Mouse (Mus musculus): ENCODE data around the gene Hc. TPM values are rescaled to one million over a fixed set of nuclear protein-coding genes. Genes with fewer than 3 reads are reported as not detected.

Hc gene
- polyA plus RNA-seq, 1 experiment from 2014 or later: 0.33 TPM

- Histone ChIP-seq H3K27ac (ENCODE audit: low read length) (no peak overlapping the region), H3K4me3 (replicated peaks; ENCODE audit: low read length) (no peak overlapping the region), H3K9me3 (ENCODE audit: control insufficient read depth, low read length) (no peaks in the 10 kb centered on the region), H3K4me1 (replicated peaks; ENCODE audit: control insufficient read depth, insufficient read depth, low read length) (no peaks in the 10 kb centered on the region), H3K4me2 (ENCODE audit: low read length) (no peak overlapping the region), H3K27me3 (replicated peaks; ENCODE audit: control insufficient read depth, insufficient read depth, low read length) (no peaks in the 10 kb centered on the region), H3K36me3 (ENCODE audit: control insufficient read depth, insufficient read depth) (no peaks in the 10 kb centered on the region), H3K9ac (replicated peaks; ENCODE audit: low read depth, low read length) (no peak overlapping the region)
- WGBS: 76% methylated on average over 11 of the region's 11 CpGs
- no peak for ATAC-seq
These were observed 90.0 kb downstream of the Hc start for GRCm38 (mm10) chr2:34971080-34971888.

- 0 out of 2 replicates have a peak, but pooled peaks cover 2% of the 10 kb centered on the region for H3K4me1 ChIP-seq (replicated peaks; ENCODE audit: control insufficient read depth, insufficient read depth, low read length)
- H3K4me2 ChIP-seq (ENCODE audit: low read length): no peak overlapping the region
- no peaks in the 10 kb centered on the region for H3K27me3 ChIP-seq (replicated peaks; ENCODE audit: control insufficient read depth, insufficient read depth, low read length)
- no peaks in the 10 kb centered on the region for H3K36me3 ChIP-seq (ENCODE audit: control insufficient read depth, insufficient read depth)
- no peaks in the 10 kb centered on the region for H3K9me3 ChIP-seq (ENCODE audit: control insufficient read depth, low read length)
- H3K27ac ChIP-seq (ENCODE audit: low read length): no peak overlapping the region
- no peak overlapping the region for H3K9ac ChIP-seq (replicated peaks; ENCODE audit: low read depth, low read length)
- H3K4me3 ChIP-seq (replicated peaks; ENCODE audit: low read length): no peak overlapping the region
- no peak for ATAC-seq
- WGBS: 37% methylated on average over 9 of the region's 9 CpGs
These were observed 91.0 kb downstream of the Hc start for GRCm38 (mm10) chr2:34970092-34970750.

GRCm38 (mm10) chr2:34969166-34969565 is 92.1 kb downstream of the Hc start:
- ATAC-seq: no peak

GRCm38 (mm10) chr2:34966243-34966934 is 94.8 kb downstream of the Hc start:
- no peaks in the 10 kb centered on the region for H3K36me3 ChIP-seq (ENCODE audit: control insufficient read depth, insufficient read depth)
- WGBS: 90% methylated on average over 8 of the region's 8 CpGs
- no peaks in the 10 kb centered on the region for H3K27me3 ChIP-seq (replicated peaks; ENCODE audit: control insufficient read depth, insufficient read depth, low read length)
- no peak overlapping the region for H3K27ac ChIP-seq (ENCODE audit: low read length)
- no peak overlapping the region for H3K9ac ChIP-seq (replicated peaks; ENCODE audit: low read depth, low read length)
- ATAC-seq: no peak
- H3K9me3 ChIP-seq (ENCODE audit: control insufficient read depth, low read length): no peaks in the 10 kb centered on the region
- no peak overlapping the region for H3K4me3 ChIP-seq (replicated peaks; ENCODE audit: low read length)
- no peak overlapping the region for H3K4me2 ChIP-seq (ENCODE audit: low read length)
- H3K4me1 ChIP-seq (replicated peaks; ENCODE audit: control insufficient read depth, insufficient read depth, low read length): 0 out of 2 replicates have a peak, but pooled peaks cover 3% of the 10 kb centered on the region

More at GRCm38 (mm10) chr2:34969166-34969565, 92.1 kb downstream of the Hc start:
- Histone ChIP-seq H3K4me3 (replicated peaks; ENCODE audit: low read length) (no peak overlapping the region), H3K36me3 (ENCODE audit: control insufficient read depth, insufficient read depth) (no peaks in the 10 kb centered on the region), H3K4me2 (ENCODE audit: low read length) (no peak overlapping the region), H3K4me1 (replicated peaks; ENCODE audit: control insufficient read depth, insufficient read depth, low read length) (0 out of 2 replicates have a peak, but pooled peaks cover 3% of the 10 kb centered on the region), H3K27ac (ENCODE audit: low read length) (no peak overlapping the region), H3K9me3 (ENCODE audit: control insufficient read depth, low read length) (no peaks in the 10 kb centered on the region), H3K27me3 (replicated peaks; ENCODE audit: control insufficient read depth, insufficient read depth, low read length) (no peaks in the 10 kb centered on the region), H3K9ac (replicated peaks; ENCODE audit: low read depth, low read length) (no peak overlapping the region)
- 42% methylated on average over 7 of the region's 7 CpGs for WGBS

- Histone ChIP-seq H3K36me3 (ENCODE audit: control insufficient read depth, insufficient read depth) (no peaks in the 10 kb centered on the region), H3K9ac (replicated peaks; ENCODE audit: low read depth, low read length) (no peak overlapping the region), H3K4me3 (replicated peaks; ENCODE audit: low read length) (no peak overlapping the region), H3K4me2 (ENCODE audit: low read length) (no peak overlapping the region), H3K9me3 (ENCODE audit: control insufficient read depth, low read length) (no peaks in the 10 kb centered on the region), H3K27ac (ENCODE audit: low read length) (no peak overlapping the region), H3K27me3 (replicated peaks; ENCODE audit: control insufficient read depth, insufficient read depth, low read length) (no peaks in the 10 kb centered on the region), H3K4me1 (replicated peaks; ENCODE audit: control insufficient read depth, insufficient read depth, low read length) (0 out of 2 replicates have a peak, but pooled peaks cover 3% of the 10 kb centered on the region)
- no peak for ATAC-seq
- 68% methylated on average over 8 of the region's 8 CpGs for WGBS
These were observed 95.4 kb downstream of the Hc start for GRCm38 (mm10) chr2:34965806-34966205.

GRCm38 (mm10) chr2:34965293-34965692 is 95.9 kb downstream of the Hc start:
- H3K9me3 ChIP-seq (ENCODE audit: control insufficient read depth, low read length): no peaks in the 10 kb centered on the region
- H3K4me3 ChIP-seq (replicated peaks; ENCODE audit: low read length): no peak overlapping the region
- H3K4me1 ChIP-seq (replicated peaks; ENCODE audit: control insufficient read depth, insufficient read depth, low read length): 0 out of 2 replicates have a peak, but pooled peaks cover 3% of the 10 kb centered on the region
- H3K36me3 ChIP-seq (ENCODE audit: control insufficient read depth, insufficient read depth): no peaks in the 10 kb centered on the region
- H3K9ac ChIP-seq (replicated peaks; ENCODE audit: low read depth, low read length): no peak overlapping the region
- no peak overlapping the region for H3K4me2 ChIP-seq (ENCODE audit: low read length)
- no peaks in the 10 kb centered on the region for H3K27me3 ChIP-seq (replicated peaks; ENCODE audit: control insufficient read depth, insufficient read depth, low read length)
- H3K27ac ChIP-seq (ENCODE audit: low read length): no peak overlapping the region
- 41% methylated on average over 7 of the region's 9 CpGs for WGBS
- no peak for ATAC-seq

- Histone ChIP-seq H3K9ac (replicated peaks; ENCODE audit: low read depth, low read length) (no peak overlapping the region), H3K36me3 (ENCODE audit: control insufficient read depth, insufficient read depth) (no peaks in the 10 kb centered on the region), H3K9me3 (ENCODE audit: control insufficient read depth, low read length) (no peaks in the 10 kb centered on the region), H3K4me2 (ENCODE audit: low read length) (no peak overlapping the region), H3K27ac (ENCODE audit: low read length) (no peak overlapping the region), H3K4me1 (replicated peaks; ENCODE audit: control insufficient read depth, insufficient read depth, low read length) (0 out of 2 replicates have a peak, but pooled peaks cover 3% of the 10 kb centered on the region), H3K27me3 (replicated peaks; ENCODE audit: control insufficient read depth, insufficient read depth, low read length) (no peaks in the 10 kb centered on the region), H3K4me3 (replicated peaks; ENCODE audit: low read length) (no peak overlapping the region)
- WGBS: 59% methylated on average over 9 of the region's 9 CpGs
- no peak for ATAC-seq
These were observed 96.6 kb downstream of the Hc start for GRCm38 (mm10) chr2:34964651-34965050.

GRCm38 (mm10) chr2:34964230-34964629 is 97.0 kb downstream of the Hc start:
- Histone ChIP-seq H3K27me3 (replicated peaks; ENCODE audit: control insufficient read depth, insufficient read depth, low read length) (no peaks in the 10 kb centered on the region), H3K4me3 (replicated peaks; ENCODE audit: low read length) (no peak overlapping the region), H3K36me3 (ENCODE audit: control insufficient read depth, insufficient read depth) (no peaks in the 10 kb centered on the region), H3K4me2 (ENCODE audit: low read length) (no peak overlapping the region), H3K4me1 (replicated peaks; ENCODE audit: control insufficient read depth, insufficient read depth, low read length) (0 out of 2 replicates have a peak, but pooled peaks cover 3% of the 10 kb centered on the region), H3K27ac (ENCODE audit: low read length) (no peak overlapping the region), H3K9me3 (ENCODE audit: control insufficient read depth, low read length) (no peaks in the 10 kb centered on the region), H3K9ac (replicated peaks; ENCODE audit: low read depth, low read length) (no peak overlapping the region)
- 93% methylated on average over 6 of the region's 6 CpGs for whole genome bisulfite sequencing
- ATAC-seq: no peak

GRCm38 (mm10) chr2:34963371-34963956 is 97.8 kb downstream of the Hc start:
- ATAC-seq: no peak
- no peaks in the 10 kb centered on the region for H3K9me3 ChIP-seq (ENCODE audit: control insufficient read depth, low read length)
- WGBS: 85% methylated on average over 13 of the region's 13 CpGs
- H3K27me3 ChIP-seq (replicated peaks; ENCODE audit: control insufficient read depth, insufficient read depth, low read length): no peaks in the 10 kb centered on the region
- no peak overlapping the region for H3K9ac ChIP-seq (replicated peaks; ENCODE audit: low read depth, low read length)
- H3K4me2 ChIP-seq (ENCODE audit: low read length): no peak overlapping the region
- no peaks in the 10 kb centered on the region for H3K36me3 ChIP-seq (ENCODE audit: control insufficient read depth, insufficient read depth)
- no peak overlapping the region for H3K4me3 ChIP-seq (replicated peaks; ENCODE audit: low read length)
- H3K4me1 ChIP-seq (replicated peaks; ENCODE audit: control insufficient read depth, insufficient read depth, low read length): 0 out of 2 replicates have a peak, but pooled peaks cover 3% of the 10 kb centered on the region
- H3K27ac ChIP-seq (ENCODE audit: low read length): no peak overlapping the region
